Mouse (Mus musculus) naive thymus-derived CD4-positive, alpha-beta T cell, adult 2 months (primary cell): ENCODE measurements around the gene Itgb1.
A peak's percentile ranks its signal among the peaks of the same experiment; 100 is the strongest.

Experiments
- DNase-seq: peaks from one replicate; pipeline ENCODE4 v3.0.0-alpha.2; 2011; ENCODE audit warnings: low read depth

Gene Itgb1

GRCm38 (mm10) chr8:128685507-128686428 is at the start of gene Itgb1:
TSS of gene Itgb1 (plus strand) at chr8:128685654.
- peak; percentile 65 for DNase-seq

- no peak for DNase-seq
Measured at GRCm38 (mm10) chr8:128643104-128643503, 42.4 kb upstream of the Itgb1 start.

- DNase-seq = peak; percentile 13
Measured at GRCm38 (mm10) chr8:128645452-128645851, 40.0 kb upstream of the Itgb1 start.

- DNase-seq = no peak
Measured at GRCm38 (mm10) chr8:128646456-128646855, 39.0 kb upstream of the Itgb1 start.

GRCm38 (mm10) chr8:128648071-128648470 is 37.4 kb upstream of the Itgb1 start:
- no peak for DNase-seq

GRCm38 (mm10) chr8:128650331-128650855 is 35.1 kb upstream of the Itgb1 start:
- DNase-seq = no peak

GRCm38 (mm10) chr8:128652399-128653109 is 32.9 kb upstream of the Itgb1 start:
- peak; percentile 35 for DNase-seq

GRCm38 (mm10) chr8:128653642-128654364 is 31.7 kb upstream of the Itgb1 start:
- peak; percentile 36 for DNase-seq

GRCm38 (mm10) chr8:128654365-128655099 is 30.9 kb upstream of the Itgb1 start:
- DNase-seq = peak; percentile 48

GRCm38 (mm10) chr8:128662144-128662543 is 23.3 kb upstream of the Itgb1 start:
- DNase-seq = no peak

GRCm38 (mm10) chr8:128662696-128663095 is 22.8 kb upstream of the Itgb1 start:
- no peak for DNase-seq

- no peak for DNase-seq
Measured at GRCm38 (mm10) chr8:128663106-128663505, 22.3 kb upstream of the Itgb1 start.

- no peak for DNase-seq
Measured at GRCm38 (mm10) chr8:128666576-128667263, 18.7 kb upstream of the Itgb1 start.

GRCm38 (mm10) chr8:128671813-128672212 is 13.6 kb upstream of the Itgb1 start:
- no peak for DNase-seq

GRCm38 (mm10) chr8:128672441-128672840 is 13.0 kb upstream of the Itgb1 start:
- DNase-seq = no peak

GRCm38 (mm10) chr8:128672950-128673349 is 12.5 kb upstream of the Itgb1 start:
- DNase-seq = no peak

GRCm38 (mm10) chr8:128675848-128676629 is 9.4 kb upstream of the Itgb1 start:
- DNase-seq = no peak

- DNase-seq = no peak
Measured at GRCm38 (mm10) chr8:128679909-128680308, 5.5 kb upstream of the Itgb1 start.

GRCm38 (mm10) chr8:128680548-128681325 is 4.7 kb upstream of the Itgb1 start:
- no peak for DNase-seq
